Mouse (Mus musculus) megakaryocyte, embryonic 14.5 days (primary cell): Measurements from ENCODE around the gene Gm17409.

ENCODE experiments used
- FLI1 ChIP-seq: IDR thresholded peaks from 2 replicates; pipeline ENCODE4 v1.6.1; 2012; ENCODE audit warnings: low read length, inconsistent platforms, mixed read lengths
- GATA1 ChIP-seq: IDR thresholded peaks from 3 replicates; pipeline ENCODE4 v1.6.1; 2012; ENCODE audit warnings: mixed read lengths, low read length, inconsistent platforms, borderline replicate concordance

DNA sequence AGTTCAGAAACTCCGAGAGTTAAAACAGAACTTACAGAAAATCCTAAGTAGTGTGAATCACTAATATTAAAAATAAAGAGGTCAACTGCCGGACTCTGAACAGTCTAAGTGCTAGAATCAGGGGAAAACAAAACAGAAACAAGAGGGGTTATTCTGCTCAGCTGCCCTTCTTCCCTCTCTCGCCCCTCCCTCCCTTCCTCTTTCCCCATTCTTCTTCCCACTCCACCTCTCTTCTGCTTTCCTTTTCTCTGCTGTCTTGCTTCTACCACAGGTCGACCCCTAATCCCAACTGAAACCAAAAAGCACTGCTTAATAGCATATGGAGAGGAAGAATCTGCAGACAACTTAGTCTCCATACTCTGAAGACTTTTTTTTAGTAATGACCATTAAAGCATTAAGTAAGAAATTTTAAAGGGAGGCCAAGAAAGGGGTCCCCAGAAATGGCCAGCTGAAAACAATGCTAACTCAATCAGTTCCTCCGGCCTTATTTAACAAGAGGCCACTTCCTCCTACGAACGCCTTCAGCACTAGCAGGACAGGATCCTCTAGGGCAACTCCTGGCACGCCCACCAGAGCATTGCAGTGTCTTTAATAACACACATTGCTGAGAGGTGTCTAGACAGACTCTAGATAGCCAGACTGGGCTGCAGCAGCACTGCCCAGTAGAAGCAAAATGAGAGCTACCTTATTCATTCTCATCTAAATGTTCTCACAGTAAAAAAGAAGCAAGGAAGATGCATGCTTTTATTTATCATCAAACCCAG is 26.9 kb downstream of the Gm17409 start:
- TF ChIP-seq GATA1 (no peak), FLI1 (no peak)
